Mouse (Mus musculus): ENCODE results near the gene Acaa1a. TPM values are rescaled to one million over a fixed set of nuclear protein-coding genes. Genes with fewer than 3 reads are reported as not detected.

Acaa1a gene
- polyA plus RNA-seq, 1 experiment from 2014 or later = 81.5 TPM

GRCm38 (mm10) chr9:119371251-119371650 lies 31.8 kb downstream of the Acaa1a start:
- H3K4me3 ChIP-seq = no peak overlapping the region
- WGBS = 83% methylated on average over 4 of the region's 4 CpGs
- H3K27me3 ChIP-seq (ENCODE audit: insufficient read depth, poor library complexity, severe bottlenecking) = no peaks in the 10 kb centered on the region
- H3K4me1 ChIP-seq (replicated peaks) = peaks cover 3% of the 10 kb centered on the region; the same call in 1 of the 2 replicates
- no peak for DNase-seq (ENCODE audit: low spot score)
- no peak overlapping the region for H3K27ac ChIP-seq
- H3K9me3 ChIP-seq = no peaks in the 10 kb centered on the region
- H3K36me3 ChIP-seq = peaks cover 15% of the 10 kb centered on the region

DNA sequence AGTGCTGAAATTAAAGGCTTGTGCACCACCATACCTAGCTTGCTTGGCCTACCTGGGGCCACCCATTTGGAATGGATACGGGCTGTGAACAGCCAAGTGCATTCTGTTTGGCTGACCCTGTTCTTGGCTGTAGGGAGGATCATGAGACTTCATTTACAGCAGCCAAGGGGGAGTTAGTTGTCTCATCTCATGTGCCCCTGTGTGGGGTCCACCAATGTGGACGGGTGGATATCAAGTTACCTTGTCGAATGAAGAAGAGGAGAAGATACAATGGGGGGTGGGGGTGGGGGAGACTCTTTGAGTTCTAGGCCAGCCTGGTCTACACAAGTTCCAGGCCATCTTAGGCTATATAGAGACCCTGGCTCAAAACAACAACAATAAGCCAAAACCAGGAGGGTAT lies 35.5 kb downstream of the Acaa1a start:
- no peaks in the 10 kb centered on the region for H3K9me3 ChIP-seq
- no peaks in the 10 kb centered on the region for H3K27me3 ChIP-seq (ENCODE audit: insufficient read depth, poor library complexity, severe bottlenecking)
- H3K4me3 ChIP-seq = no peak overlapping the region
- no peak for DNase-seq (ENCODE audit: low spot score)
- peaks cover 19% of the 10 kb centered on the region for H3K36me3 ChIP-seq
- 68% methylated on average over 3 of the region's 3 CpGs for WGBS
- peaks cover 3% of the 10 kb centered on the region; the same call in 1 of the 2 replicates for H3K4me1 ChIP-seq (replicated peaks)
- no peak overlapping the region for H3K27ac ChIP-seq

GRCm38 (mm10) chr9:119375556-119375955 lies 36.1 kb downstream of the Acaa1a start:
- no peaks in the 10 kb centered on the region for H3K9me3 ChIP-seq
- peaks cover 3% of the 10 kb centered on the region; the same call in 1 of the 2 replicates for H3K4me1 ChIP-seq (replicated peaks)
- no peak for DNase-seq (ENCODE audit: low spot score)
- no peaks in the 10 kb centered on the region for H3K27me3 ChIP-seq (ENCODE audit: insufficient read depth, poor library complexity, severe bottlenecking)
- peaks cover 22% of the 10 kb centered on the region for H3K36me3 ChIP-seq
- WGBS = 52% methylated on average over 6 of the region's 6 CpGs
- no peak overlapping the region for H3K27ac ChIP-seq
- H3K4me3 ChIP-seq = no peak overlapping the region

GRCm38 (mm10) chr9:119378231-119378630 lies 38.8 kb downstream of the Acaa1a start:
- peaks cover 7% of the 10 kb centered on the region for H3K4me1 ChIP-seq (replicated peaks)
- DNase-seq (ENCODE audit: low spot score) = no peak
- no peaks in the 10 kb centered on the region for H3K9me3 ChIP-seq
- H3K27me3 ChIP-seq (ENCODE audit: insufficient read depth, poor library complexity, severe bottlenecking) = no peaks in the 10 kb centered on the region
- no peak overlapping the region for H3K4me3 ChIP-seq
- peaks cover 33% of the 10 kb centered on the region for H3K36me3 ChIP-seq
- WGBS = 91% methylated on average over 4 of the region's 4 CpGs
- no peak overlapping the region for H3K27ac ChIP-seq

DNA sequence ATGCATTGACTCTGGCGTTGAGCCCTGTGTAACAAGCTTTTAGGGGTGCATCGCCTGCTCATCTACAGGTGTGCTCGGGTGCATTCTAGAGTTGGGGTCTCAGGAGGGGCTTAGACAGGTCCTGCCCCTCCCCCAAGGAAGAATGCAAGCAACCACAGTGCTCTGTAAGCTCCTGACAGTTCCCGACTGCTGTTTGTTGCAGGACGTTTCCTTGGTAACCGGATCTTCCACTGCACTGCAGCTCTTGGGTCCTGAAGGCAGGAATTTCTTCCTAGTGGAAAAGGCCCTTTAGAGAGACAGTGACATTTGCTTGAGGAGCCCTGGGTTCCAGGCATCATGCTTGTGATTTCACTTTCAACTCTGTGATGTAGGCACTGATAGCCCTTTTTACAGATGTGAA lies 43.1 kb downstream of the Acaa1a start:
- Histone ChIP-seq H3K4me1 (replicated peaks) (peaks cover 4% of the 10 kb centered on the region), H3K27me3 (ENCODE audit: insufficient read depth, poor library complexity, severe bottlenecking) (no peaks in the 10 kb centered on the region), H3K4me3 (no peak overlapping the region), H3K27ac (no peak overlapping the region), H3K9me3 (no peaks in the 10 kb centered on the region), H3K36me3 (peaks cover 50% of the 10 kb centered on the region)
- DNase-seq (ENCODE audit: low spot score) = no peak
- WGBS = 65% methylated on average over 6 of the region's 6 CpGs

GRCm38 (mm10) chr9:119388956-119389355 lies 49.5 kb downstream of the Acaa1a start:
- DNase-seq (ENCODE audit: low spot score) = peak; percentile 34
- WGBS = 60% methylated on average over 5 of the region's 5 CpGs
- H3K4me3 ChIP-seq = no peak overlapping the region
- H3K27me3 ChIP-seq (ENCODE audit: insufficient read depth, poor library complexity, severe bottlenecking) = no peaks in the 10 kb centered on the region
- no peak overlapping the region for H3K27ac ChIP-seq
- no peaks in the 10 kb centered on the region for H3K4me1 ChIP-seq (replicated peaks)
- H3K36me3 ChIP-seq = peaks cover 23% of the 10 kb centered on the region
- no peaks in the 10 kb centered on the region for H3K9me3 ChIP-seq

- H3K27ac ChIP-seq = no peak overlapping the region
- no peaks in the 10 kb centered on the region for H3K4me1 ChIP-seq (replicated peaks)
- no peaks in the 10 kb centered on the region for H3K9me3 ChIP-seq
- 86% methylated on average over 2 of the region's 2 CpGs for WGBS
- H3K4me3 ChIP-seq = no peak overlapping the region
- peaks cover 14% of the 10 kb centered on the region for H3K36me3 ChIP-seq
- DNase-seq (ENCODE audit: low spot score) = no peak
- H3K27me3 ChIP-seq (ENCODE audit: insufficient read depth, poor library complexity, severe bottlenecking) = no peaks in the 10 kb centered on the region
These were observed 50.7 kb downstream of the Acaa1a start for GRCm38 (mm10) chr9:119390214-119390613.

DNA sequence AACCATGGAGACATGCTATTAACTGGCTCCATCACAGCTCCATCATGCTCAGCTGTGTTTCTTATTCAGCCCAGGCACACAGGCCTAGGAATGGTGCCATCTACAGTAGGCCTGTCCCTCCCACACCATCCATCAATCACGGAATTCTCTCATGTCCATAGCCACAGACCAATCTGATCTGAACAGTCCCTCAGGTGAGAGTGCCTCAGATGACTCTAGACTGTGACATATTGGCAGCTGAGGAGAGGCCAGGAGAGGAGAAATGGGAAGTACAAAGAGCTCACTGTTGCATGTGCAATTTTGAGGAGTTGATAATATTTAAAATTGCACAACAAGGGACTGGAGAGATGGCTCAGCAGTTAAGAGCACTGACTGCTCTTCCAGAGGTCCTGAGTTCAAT lies 55.3 kb downstream of the Acaa1a start:
- DNase-seq (ENCODE audit: low spot score) = no peak
- Histone ChIP-seq H3K36me3 (0 out of 2 replicates have a peak, but pooled peaks cover 3% of the 10 kb centered on the region), H3K4me1 (replicated peaks) (0 out of 2 replicates have a peak, but pooled peaks cover 3% of the 10 kb centered on the region), H3K4me3 (no peak overlapping the region), H3K9me3 (no peaks in the 10 kb centered on the region), H3K27me3 (ENCODE audit: insufficient read depth, poor library complexity, severe bottlenecking) (no peaks in the 10 kb centered on the region), H3K27ac (no peak overlapping the region)
- WGBS = 89% methylated on average over 1 of the region's 1 CpGs

Other genes with a start within 250 kb of the Acaa1a start
- gene Plcd1, start 246.2 kb upstream of the Acaa1a start, polyA plus RNA-seq (2016; fragmentation: Nextera tagmentation; extraction: Ambion mirVana) = 30.8 and 31.8 TPM in 2 replicates
- 1.6 and 1.8 TPM in 2 replicates for gene Dlec1, start 237.2 kb upstream of the Acaa1a start, polyA plus RNA-seq (2016; fragmentation: Nextera tagmentation; extraction: Ambion mirVana)
- gene Acaa1b, start 182.6 kb upstream of the Acaa1a start, polyA plus RNA-seq (2016; fragmentation: Nextera tagmentation; extraction: Ambion mirVana) = 1.3 and 1.5 TPM in 2 replicates
- gene Gm47289, start 180.5 kb upstream of the Acaa1a start, polyA plus RNA-seq (2016; fragmentation: Nextera tagmentation; extraction: Ambion mirVana) = not detected in 2 replicates
- gene Slc22a13, start 130.6 kb upstream of the Acaa1a start, polyA plus RNA-seq (2016; fragmentation: Nextera tagmentation; extraction: Ambion mirVana) = not detected in 2 replicates
- 14.3 and 14.7 TPM in 2 replicates for gene Oxsr1, start 17.2 kb upstream of the Acaa1a start, polyA plus RNA-seq (2016; fragmentation: Nextera tagmentation; extraction: Ambion mirVana)
- gene Myd88, start 1.7 kb downstream of the Acaa1a start, polyA plus RNA-seq (2016; fragmentation: Nextera tagmentation; extraction: Ambion mirVana) = 8.2 and 8.4 TPM in 2 replicates
- gene Xylb, start 17.7 kb downstream of the Acaa1a start, polyA plus RNA-seq (2016; fragmentation: Nextera tagmentation; extraction: Ambion mirVana) = 6.6 and 7.0 TPM in 2 replicates
- 0.10 TPM in 1 of 2 replicates, not detected in the other for gene Slc22a14, start 25.9 kb downstream of the Acaa1a start, polyA plus RNA-seq (2016; fragmentation: Nextera tagmentation; extraction: Ambion mirVana)
- 74.3 and 80.3 TPM in 2 replicates for gene Acvr2b, start 62.4 kb downstream of the Acaa1a start, polyA plus RNA-seq (2016; fragmentation: Nextera tagmentation; extraction: Ambion mirVana)
- 37.2 and 39.4 TPM in 2 replicates for gene Exog, start 105.3 kb downstream of the Acaa1a start, polyA plus RNA-seq (2016; fragmentation: Nextera tagmentation; extraction: Ambion mirVana)
- 0.55 and 0.93 TPM in 2 replicates for gene Scn5a, start 239.3 kb downstream of the Acaa1a start, polyA plus RNA-seq (2016; fragmentation: Nextera tagmentation; extraction: Ambion mirVana)